8 mouse cellular contexts compared by ENCODE assay signal in the genomic region with DNA sequence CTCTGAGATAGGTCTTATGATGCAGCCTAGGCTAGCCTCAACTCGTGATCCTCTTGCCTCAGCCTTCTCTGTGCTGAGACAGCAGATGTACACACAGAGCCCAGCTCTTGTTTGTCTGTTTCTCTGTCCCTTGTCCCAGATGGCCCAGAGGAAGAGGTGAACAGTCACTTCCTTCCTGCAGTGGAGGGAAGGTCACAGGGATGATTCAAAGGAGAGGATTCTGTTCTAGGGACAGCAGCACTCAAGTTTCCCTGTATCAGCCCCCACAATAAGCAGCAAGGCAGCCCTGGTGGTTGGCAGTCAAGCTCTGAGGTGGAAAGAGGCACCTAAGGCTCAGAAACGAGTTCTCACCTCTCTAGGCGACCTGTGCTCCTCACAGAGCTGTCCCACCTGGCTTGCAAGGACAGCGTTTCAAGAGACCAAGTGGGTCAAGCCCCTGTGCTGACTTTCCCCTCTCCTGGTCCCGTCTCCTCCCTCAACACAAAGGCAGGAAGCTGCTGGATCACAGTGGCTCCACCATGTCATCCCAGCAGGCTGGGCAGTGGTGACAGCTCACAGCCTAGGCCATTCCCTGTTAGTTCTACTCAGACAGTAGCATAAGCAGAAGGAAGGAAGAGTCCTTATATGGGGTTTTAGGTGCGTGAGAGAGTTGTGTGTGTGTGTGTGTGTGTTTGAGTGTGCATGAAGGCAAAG. TPM values are rescaled to one million over a fixed set of nuclear protein-coding genes. Genes with fewer than 3 reads are reported as not detected.
DNase-seq lines count a peak whose midpoint lies in the region; TF ChIP-seq lines count a peak whose summit lies in the region.

No protein-coding gene starts in this region.

- no peaks in the 10 kb centered on the region for H3K27me3 ChIP-seq in liver, adult 2 months (ENCODE audit: control insufficient read depth, insufficient read depth, low read length)
- H3K27me3 ChIP-seq in heart, embryonic 10.5 days (ENCODE audit: insufficient read depth, poor library complexity, severe bottlenecking) = no peaks in the 10 kb centered on the region

- H3K9ac ChIP-seq in liver, adult 2 months (ENCODE audit: low read depth, low read length) = no peak overlapping the region

- 74% methylated on average over 6 of the region's 6 CpGs for WGBS in liver, adult 2 months
- 49% methylated on average over 6 of the region's 6 CpGs for WGBS in heart, embryonic 10.5 days

- no peak overlapping the region for H3K4me3 ChIP-seq in liver, adult 2 months (ENCODE audit: insufficient read depth, low read depth, low read length)
- no peak overlapping the region for H3K4me3 ChIP-seq in heart, embryonic 10.5 days

- peak overlapping the region; percentile 58 for H3K27ac ChIP-seq in liver, adult 2 months (replicated peaks; ENCODE audit: insufficient read depth, low read depth, low read length)
- H3K27ac ChIP-seq in heart, embryonic 10.5 days = peak overlapping the region; percentile 81

- H3K79me2 ChIP-seq in liver, adult 2 months (ENCODE audit: control insufficient read depth, insufficient read depth, low read length) = no peaks in the 10 kb centered on the region

- peaks cover 8% of the 10 kb centered on the region for H3K36me3 ChIP-seq in liver, adult 2 months (ENCODE audit: control insufficient read depth, insufficient read depth, low read length)
- peaks cover 33% of the 10 kb centered on the region for H3K36me3 ChIP-seq in heart, embryonic 10.5 days

- H3K4me1 ChIP-seq in liver, adult 2 months (ENCODE audit: control insufficient read depth, insufficient read depth, low read length) = peaks cover 22% of the 10 kb centered on the region
- H3K4me1 ChIP-seq in heart, embryonic 10.5 days = peaks cover 56% of the 10 kb centered on the region

- DNase-seq in liver, adult 2 months (ENCODE audit: extremely low read depth, low read depth, low spot score) = peak; percentile 56
- no peak for DNase-seq in liver
- no peak for DNase-seq in heart, embryonic 10.5 days (ENCODE audit: low spot score)
- peak; percentile 55 for DNase-seq in kidney, postnatal 10 days
- DNase-seq in skeletal muscle tissue, adult 2 months (ENCODE audit: low read depth, low spot score) = peak; percentile 52
- no peak for DNase-seq in B cell, adult 2 months
- DNase-seq in embryo, embryonic 11 days = no peak
- no peak for DNase-seq in embryo, embryonic 10.5 days (ENCODE audit: low spot score)

- TF ChIP-seq CTCF in liver, adult 2 months (IDR thresholded peaks at IDR 0.05; ENCODE audit: low read depth, low read length) = no peak

- H3K9me3 ChIP-seq in heart, embryonic 10.5 days = no peaks in the 10 kb centered on the region

- TF ChIP-seq POLR2A in liver, adult 2 months (IDR thresholded peaks at IDR 0.05; ENCODE audit: extremely low read depth, insufficient read depth, low read length) = no peak

RNA-seq across cellular contexts. Expression of a gene that starts 41.1 kb away (rescaled TPM):
- 0.46 and 0.54 TPM in 2 replicates for total RNA-seq in liver, adult 2 months (2014; rRNA removed)
- 0.15 and 0.93 TPM in 2 replicates for polyA plus RNA-seq in liver, adult 2 months (2012; rRNA removed)
- polyA plus RNA-seq in heart, embryonic 10.5 days (2016; fragmentation: Nextera tagmentation; extraction: Ambion mirVana) = 0.55 and 1.2 TPM in 2 replicates

Comparison
In these comparisons a context has a peak if more than half of its experiments do, and no peak if none do; other contexts are left out.
1. DNase-seq: peak in liver, adult 2 months (single experiment), kidney, postnatal 10 days (single experiment) and skeletal muscle tissue, adult 2 months (single experiment); none in liver (single experiment), heart, embryonic 10.5 days (single experiment), B cell, adult 2 months (0 of 2), embryo, embryonic 11 days (single experiment) and embryo, embryonic 10.5 days (single experiment).